Mouse (Mus musculus) midbrain, postnatal 0 days (tissue): Measurements from ENCODE around the gene Tmprss2. TPM values are rescaled to one million over a fixed set of nuclear protein-coding genes. Genes with fewer than 3 reads are reported as not detected.

Experiments used
- ATAC-seq: fragments of 200-750 bp; cut with Nextera tagmentation; 2 replicates; pipeline ENCODE4 v1.8.0; 2017; ENCODE audit warnings: moderate number of reproducible peaks, mild to moderate bottlenecking, moderate TSS enrichment, moderate library complexity; ENCODE audit not compliant: low FRiP score
- DNase-seq: peaks from one replicate; pipeline ENCODE4 v3.0.0-alpha.2; 2015; ENCODE audit warnings: low spot score
- H3K27ac ChIP-seq: fragments of 300-500 bp; sonication (generic); 2 replicates; pipeline ENCODE4 v1.5.1; 2014; ENCODE audit warnings: low read depth, mild to moderate bottlenecking, low read length, mixed read lengths
- H3K27me3 ChIP-seq: fragments of 300-500 bp; sonication (generic); 2 replicates; pipeline ENCODE4 v1.6.1; 2014; ENCODE audit warnings: low read length, control low read depth, mixed read lengths; ENCODE audit not compliant: insufficient read depth
- H3K36me3 ChIP-seq: fragments of 300-500 bp; sonication (generic); 2 replicates; pipeline ENCODE4 v1.6.1; 2014; ENCODE audit warnings: low read length, control low read depth, mixed read lengths; ENCODE audit not compliant: insufficient read depth
- H3K4me1 ChIP-seq: fragments of 300-500 bp; sonication (generic); 2 replicates; pipeline ENCODE4 v1.6.1; 2014; ENCODE audit warnings: mild to moderate bottlenecking, control low read depth, antibody characterized with exemption, low read length, mixed read lengths; ENCODE audit not compliant: insufficient read depth
- H3K4me2 ChIP-seq: fragments of 300-500 bp; sonication (generic); 2 replicates; pipeline ENCODE4 v1.6.1; 2014; ENCODE audit warnings: low read depth, mild to moderate bottlenecking, low read length, mixed read lengths; ENCODE audit not compliant: poor library complexity, severe bottlenecking
- H3K4me3 ChIP-seq: fragments of 300-500 bp; sonication (generic); 2 replicates; pipeline ENCODE4 v1.5.1; 2014; ENCODE audit warnings: low read depth, mild to moderate bottlenecking, low read length, moderate library complexity
- H3K9ac ChIP-seq: fragments of 300-500 bp; sonication (generic); replicated peaks from 2 replicates; pipeline ENCODE4 v1.6.1; 2014; ENCODE audit warnings: mild to moderate bottlenecking, low read length, moderate library complexity, mixed read lengths; ENCODE audit not compliant: poor library complexity, severe bottlenecking
- H3K9me3 ChIP-seq: fragments of 300-500 bp; sonication (generic); 2 replicates; pipeline ENCODE4 v1.6.1; 2016; ENCODE audit warnings: low read length, control low read depth
- CTCF ChIP-seq: IDR thresholded peaks from 2 replicates; pipeline ENCODE4 v1.5.1; 2016; ENCODE audit warnings: antibody characterized with exemption, mild to moderate bottlenecking
- WGBS: fragments of 180-500 bp; shearing (Covaris S2); extraction: QIAGEN DNeasy Blood & Tissue Kit; methylation state at CpG from one replicate; pipeline ENCODE4 v1.1.7; 2014; 5-methylcytosine and 5-hydroxymethylcytosine counted together
- polyA plus RNA-seq: library from polyadenylated mRNA; unstranded; fragments of >200 nt; fragmentation: Nextera tagmentation; extraction: Ambion mirVana; gene quantifications from 2 replicates; pipeline ENCODE4 v1.2.1, GENCODE M21; 2015
- total RNA-seq: library from RNA; depleted of rRNA; stranded (reverse); fragments of >200 nt; gene quantifications from 2 replicates; pipeline ENCODE4 v1.2.3, GENCODE M21; 2014

The Tmprss2 gene
- total and polyA plus RNA-seq, 2 experiments from 2014 or later = 0.22 TPM; not detected in 1

DNA sequence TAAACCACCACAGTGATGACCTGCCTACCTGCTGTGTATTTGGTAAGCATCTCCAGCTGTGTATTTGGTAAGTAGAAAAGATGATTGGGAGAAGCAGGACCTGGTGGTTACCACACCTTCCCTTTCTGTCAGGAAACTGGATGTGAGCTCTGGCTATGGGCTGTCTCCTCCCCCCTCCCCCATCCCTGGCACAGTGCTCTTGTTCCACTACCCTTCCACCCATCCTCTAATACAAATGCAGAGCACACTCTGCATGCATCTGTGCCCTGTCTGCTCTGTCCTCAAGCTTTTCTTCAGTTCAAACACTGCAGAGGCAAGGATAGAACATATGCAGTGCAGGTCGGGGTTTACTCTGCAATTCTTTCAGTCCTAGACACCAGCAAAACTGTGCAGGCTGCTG is 76.5 kb downstream of the Tmprss2 start:
- no peaks in the 10 kb centered on the region; the same call in 1 of the 2 replicates for H3K4me1 ChIP-seq
- H3K36me3 ChIP-seq = no peaks in the 10 kb centered on the region
- WGBS = 40% methylated on average over 1 of the region's 1 CpGs
- TF ChIP-seq CTCF = no peak
- H3K9me3 ChIP-seq = no peaks in the 10 kb centered on the region
- H3K4me3 ChIP-seq = no peak overlapping the region
- ATAC-seq = peak; percentile 17; the same call in 1 of the 2 replicates
- no peaks in the 10 kb centered on the region for H3K27me3 ChIP-seq
- peak overlapping the region; percentile 22; the same call in 1 of the 2 replicates for H3K4me2 ChIP-seq
- no peak overlapping the region for H3K9ac ChIP-seq
- DNase-seq = no peak
- H3K27ac ChIP-seq = peak overlapping the region; percentile 64

DNA sequence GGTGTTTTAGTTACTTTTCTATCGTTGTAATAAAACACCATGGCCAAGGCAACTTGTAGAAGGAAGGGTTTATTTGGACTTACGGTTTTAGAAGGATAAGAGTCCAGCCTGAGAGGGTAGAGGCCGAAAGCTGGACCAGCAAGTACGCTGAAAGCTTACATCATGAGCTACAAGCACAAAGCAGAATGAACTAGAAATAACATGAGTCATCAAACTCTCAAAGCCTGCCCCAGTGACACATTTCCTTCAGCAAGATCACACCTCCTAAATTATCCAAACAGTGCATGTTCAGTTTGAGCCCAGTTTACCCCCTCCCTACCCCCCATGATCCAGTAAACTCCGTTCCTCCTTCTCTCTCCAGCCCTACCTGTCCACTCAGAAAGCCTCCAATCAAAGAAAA is 77.2 kb downstream of the Tmprss2 start:
- no peak overlapping the region for H3K4me3 ChIP-seq
- no peak overlapping the region for H3K9ac ChIP-seq
- no peak for TF ChIP-seq CTCF
- 91% methylated on average over 5 of the region's 5 CpGs for WGBS
- H3K36me3 ChIP-seq = no peaks in the 10 kb centered on the region
- no peaks in the 10 kb centered on the region for H3K9me3 ChIP-seq
- H3K4me2 ChIP-seq = no peak overlapping the region
- H3K27ac ChIP-seq = no peak overlapping the region
- ATAC-seq = no peak
- DNase-seq = no peak
- no peaks in the 10 kb centered on the region for H3K27me3 ChIP-seq
- no peaks in the 10 kb centered on the region; the same call in 1 of the 2 replicates for H3K4me1 ChIP-seq

DNA sequence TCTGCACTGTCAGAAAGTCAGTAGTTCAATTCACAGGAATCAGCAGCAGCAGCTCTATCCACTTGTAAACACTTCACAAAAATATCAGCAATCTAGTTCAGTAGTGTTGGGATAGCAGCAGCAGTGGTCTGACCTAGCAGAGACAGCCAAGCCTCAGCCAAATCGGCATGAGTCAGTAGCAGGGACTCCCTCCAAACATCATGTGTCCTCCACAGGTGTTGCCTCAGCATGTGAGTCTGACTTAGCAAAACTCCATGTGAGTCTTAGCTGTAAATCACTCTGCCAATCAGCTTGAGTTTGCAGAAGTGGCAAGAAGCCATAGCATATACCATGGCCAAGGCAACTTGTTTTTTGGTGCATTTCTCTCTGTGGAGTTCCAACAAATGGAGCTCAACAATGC is 77.9 kb downstream of the Tmprss2 start:
- Histone ChIP-seq H3K4me2 (no peak overlapping the region), H3K4me1 (no peaks in the 10 kb centered on the region; the same call in 1 of the 2 replicates), H3K9ac (no peak overlapping the region), H3K9me3 (no peaks in the 10 kb centered on the region), H3K4me3 (no peak overlapping the region), H3K27ac (no peak overlapping the region), H3K27me3 (no peaks in the 10 kb centered on the region), H3K36me3 (no peaks in the 10 kb centered on the region)
- 93% methylated on average over 1 of the region's 1 CpGs for WGBS
- no peak for ATAC-seq
- DNase-seq = no peak
- TF ChIP-seq CTCF = no peak

DNA sequence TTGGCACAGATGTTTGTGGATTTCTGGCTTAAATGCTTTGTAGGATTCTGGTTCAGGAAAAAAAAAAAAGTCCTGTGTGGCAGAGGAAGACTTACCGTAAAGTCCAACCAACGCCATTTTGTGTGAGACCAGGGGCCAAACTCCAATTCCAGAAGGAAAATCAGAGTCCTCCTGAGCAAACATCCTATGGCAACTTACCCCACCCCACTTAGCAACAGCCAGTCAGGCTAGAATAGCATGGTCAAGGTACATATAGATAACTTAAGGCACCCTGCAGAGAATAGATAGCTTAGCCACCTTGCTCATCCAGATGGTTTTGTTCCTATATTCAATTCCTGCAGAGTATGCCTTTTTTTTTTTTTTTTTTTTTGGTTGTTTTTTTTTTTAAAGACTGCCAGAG is 81.8 kb downstream of the Tmprss2 start:
- H3K36me3 ChIP-seq = no peaks in the 10 kb centered on the region
- H3K27ac ChIP-seq = no peak overlapping the region
- no peak for TF ChIP-seq CTCF
- no peaks in the 10 kb centered on the region for H3K9me3 ChIP-seq
- ATAC-seq (no peak), DNase-seq (no peak)
- no peak overlapping the region for H3K4me3 ChIP-seq
- no peaks in the 10 kb centered on the region for H3K27me3 ChIP-seq
- 88% methylated on average over 2 of the region's 2 CpGs for WGBS
- H3K9ac ChIP-seq = no peak overlapping the region
- no peaks in the 10 kb centered on the region for H3K4me1 ChIP-seq
- no peak overlapping the region for H3K4me2 ChIP-seq

DNA sequence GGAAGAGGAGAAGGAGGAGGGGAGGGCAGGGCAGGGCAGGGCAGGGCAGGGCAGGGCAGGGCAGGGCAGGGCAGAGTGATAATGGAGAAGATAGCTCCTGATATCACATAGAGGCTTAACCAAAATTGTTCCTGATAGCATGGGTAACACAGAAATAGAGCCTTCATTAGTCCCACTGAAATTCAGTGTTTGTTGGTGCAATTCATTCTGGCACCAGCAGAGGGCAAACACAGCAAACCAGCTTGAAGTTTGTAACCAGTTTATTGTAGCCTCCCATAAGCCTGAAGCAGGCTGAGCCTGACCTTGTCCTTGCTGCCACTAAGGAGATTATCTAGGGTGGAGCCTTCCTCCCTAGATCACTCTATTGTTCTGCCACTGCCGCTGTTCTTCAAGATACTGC is 88.0 kb downstream of the Tmprss2 start:
- peak; percentile 86 for TF ChIP-seq CTCF
- ATAC-seq (no peak), DNase-seq (peak; percentile 71)
- Histone ChIP-seq H3K4me3 (no peak overlapping the region), H3K27ac (no peak overlapping the region), H3K9ac (no peak overlapping the region), H3K36me3 (no peaks in the 10 kb centered on the region), H3K4me2 (no peak overlapping the region), H3K27me3 (no peaks in the 10 kb centered on the region), H3K4me1 (no peaks in the 10 kb centered on the region), H3K9me3 (no peaks in the 10 kb centered on the region)
- WGBS = 10% methylated on average over 1 of the region's 1 CpGs

DNA sequence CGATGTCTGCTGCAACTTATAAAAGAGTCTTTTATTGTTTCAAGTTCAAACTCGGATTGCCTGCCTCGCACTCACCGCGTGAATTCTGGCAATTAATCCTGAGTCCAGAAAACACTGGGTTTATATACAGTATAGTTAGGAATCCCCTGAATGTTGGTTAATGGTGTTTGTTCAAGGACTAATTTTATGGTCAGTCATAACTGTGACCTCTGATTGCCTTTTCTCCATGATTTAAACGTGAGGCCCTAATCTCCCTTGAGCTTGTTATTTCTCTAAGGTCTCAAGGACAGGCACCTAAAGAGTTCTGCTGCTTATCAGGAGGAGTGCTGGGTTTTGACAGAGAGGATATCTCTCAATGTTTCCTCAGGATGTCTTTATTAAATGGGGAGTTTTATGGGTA is 89.0 kb downstream of the Tmprss2 start:
- no peaks in the 10 kb centered on the region for H3K4me1 ChIP-seq
- H3K36me3 ChIP-seq = no peaks in the 10 kb centered on the region
- no peaks in the 10 kb centered on the region for H3K9me3 ChIP-seq
- WGBS = 85% methylated on average over 6 of the region's 6 CpGs
- no peak overlapping the region for H3K9ac ChIP-seq
- no peak overlapping the region for H3K4me2 ChIP-seq
- ATAC-seq (no peak), DNase-seq (no peak)
- H3K4me3 ChIP-seq = no peak overlapping the region
- no peak overlapping the region for H3K27ac ChIP-seq
- no peaks in the 10 kb centered on the region for H3K27me3 ChIP-seq
- TF ChIP-seq CTCF = no peak
